Mouse (Mus musculus) embryonic facial prominence, embryonic 15.5 days (tissue): ENCODE data around the gene Srcap. TPM values are rescaled to one million over a fixed set of nuclear protein-coding genes. Genes with fewer than 3 reads are reported as not detected.

ENCODE experiments used
- ATAC-seq: fragments of 200-750 bp; cut with Nextera tagmentation; 2 replicates; pipeline ENCODE4 v1.8.0; 2017; ENCODE audit warnings: low read depth, moderate TSS enrichment; ENCODE audit not compliant: insufficient number of reproducible peaks, low FRiP score, low TSS enrichment
- H3K27ac ChIP-seq: fragments of 300-500 bp; sonication (generic); replicated peaks from 2 replicates; pipeline ENCODE4 v1.5.1; 2015; ENCODE audit warnings: mild to moderate bottlenecking, inconsistent platforms
- H3K27me3 ChIP-seq: fragments of 300-500 bp; sonication (generic); 2 replicates; pipeline ENCODE4 v1.6.1; 2015; ENCODE audit warnings: inconsistent platforms
- H3K36me3 ChIP-seq: fragments of 300-500 bp; sonication (generic); 2 replicates; pipeline ENCODE4 v1.6.1; 2015; ENCODE audit warnings: mild to moderate bottlenecking, inconsistent platforms
- H3K4me1 ChIP-seq: fragments of 300-500 bp; sonication (generic); 2 replicates; pipeline ENCODE4 v1.6.1; 2015; ENCODE audit warnings: inconsistent platforms
- H3K4me2 ChIP-seq: fragments of 300-500 bp; sonication (generic); replicated peaks from 2 replicates; pipeline ENCODE4 v1.6.1; 2015; ENCODE audit warnings: mild to moderate bottlenecking, inconsistent platforms
- H3K4me3 ChIP-seq: fragments of 300-500 bp; sonication (generic); replicated peaks from 2 replicates; pipeline ENCODE4 v1.5.1; 2015; ENCODE audit warnings: mild to moderate bottlenecking, inconsistent platforms
- H3K9ac ChIP-seq: fragments of 300-500 bp; sonication (generic); 2 replicates; pipeline ENCODE4 v1.6.1; 2015; ENCODE audit warnings: inconsistent platforms
- H3K9me3 ChIP-seq: fragments of 300-500 bp; sonication (generic); replicated peaks from 2 replicates; pipeline ENCODE4 v1.6.1; 2016; ENCODE audit warnings: inconsistent platforms
- WGBS: fragments of 180-500 bp; shearing (Covaris S2); methylation state at CpG from one replicate; pipeline ENCODE4 v1.1.7; 2015; 5-methylcytosine and 5-hydroxymethylcytosine counted together
- polyA plus RNA-seq: library from polyadenylated mRNA; unstranded; fragments of >200 nt; fragmentation: Nextera tagmentation; extraction: Ambion mirVana; gene quantifications from 2 replicates; pipeline ENCODE4 v1.2.1, GENCODE M21; 2015

The Srcap gene
- polyA plus RNA-seq, 1 experiment from 2014 or later: 52.4 TPM

- no peak overlapping the region for H3K27ac ChIP-seq
- no peaks in the 10 kb centered on the region for H3K27me3 ChIP-seq
- peaks cover 10% of the 10 kb centered on the region for H3K4me1 ChIP-seq
- H3K36me3 ChIP-seq: peaks cover 59% of the 10 kb centered on the region
- no peaks in the 10 kb centered on the region for H3K9me3 ChIP-seq
- no peak overlapping the region for H3K4me2 ChIP-seq
- no peak for ATAC-seq
- no peak overlapping the region for H3K9ac ChIP-seq
- no peak overlapping the region for H3K4me3 ChIP-seq
- WGBS: 94% methylated on average over 6 of the region's 6 CpGs
Observed at GRCm38 (mm10) chr7:127583260-127583659, 71.5 kb downstream of the Srcap start.

- H3K9me3 ChIP-seq: no peaks in the 10 kb centered on the region
- H3K27me3 ChIP-seq: no peaks in the 10 kb centered on the region
- no peak for ATAC-seq
- peaks cover 47% of the 10 kb centered on the region for H3K36me3 ChIP-seq
- no peak overlapping the region for H3K4me2 ChIP-seq
- no peak overlapping the region for H3K9ac ChIP-seq
- no peak overlapping the region for H3K27ac ChIP-seq
- H3K4me1 ChIP-seq: peaks cover 19% of the 10 kb centered on the region
- WGBS: 84% methylated on average over 7 of the region's 7 CpGs
- no peak overlapping the region for H3K4me3 ChIP-seq
Observed at GRCm38 (mm10) chr7:127585031-127585430, 73.2 kb downstream of the Srcap start.

- WGBS: 93% methylated on average over 6 of the region's 6 CpGs
- Histone ChIP-seq H3K4me1 (peaks cover 19% of the 10 kb centered on the region), H3K36me3 (peaks cover 47% of the 10 kb centered on the region), H3K9me3 (no peaks in the 10 kb centered on the region), H3K27me3 (no peaks in the 10 kb centered on the region), H3K4me2 (no peak overlapping the region), H3K4me3 (no peak overlapping the region), H3K27ac (no peak overlapping the region), H3K9ac (no peak overlapping the region)
- no peak for ATAC-seq
Observed at GRCm38 (mm10) chr7:127586149-127586548, 74.4 kb downstream of the Srcap start.

GRCm38 (mm10) chr7:127587196-127587595 lies 75.4 kb downstream of the Srcap start:
- Histone ChIP-seq H3K9ac (no peak overlapping the region), H3K4me1 (peaks cover 19% of the 10 kb centered on the region), H3K4me3 (peak overlapping the region; percentile 95), H3K36me3 (peaks cover 48% of the 10 kb centered on the region), H3K27me3 (no peaks in the 10 kb centered on the region), H3K9me3 (no peaks in the 10 kb centered on the region), H3K4me2 (peak overlapping the region; percentile 94), H3K27ac (no peak overlapping the region)
- 63% methylated on average over 5 of the region's 5 CpGs for WGBS
- ATAC-seq: no peak

- peak; percentile 97 for ATAC-seq
- Histone ChIP-seq H3K4me2 (peak within 1 kb of the TSS; percentile 94), H3K36me3 (peaks cover 48% of the 10 kb centered on the region), H3K27ac (peak within 1 kb of the TSS; percentile 87), H3K27me3 (no peaks in the 10 kb centered on the region), H3K4me3 (peak within 1 kb of the TSS; percentile 95), H3K4me1 (peaks cover 19% of the 10 kb centered on the region), H3K9ac (peak within 1 kb of the TSS; percentile 90), H3K9me3 (no peaks in the 10 kb centered on the region)
- under 1% methylated on average over 50 of the region's 50 CpGs for WGBS
Observed at GRCm38 (mm10) chr7:127588011-127588871, 76.5 kb downstream of the Srcap start, which contains the start of the genes Ccdc189 and Rnf40. Gene Ccdc189, minus strand, starts transcription at chr7:127588595. Gene Rnf40, plus strand, starts transcription at chr7:127588767.

- peak; percentile 0; the same call in 1 of the 2 replicates for ATAC-seq
- WGBS: 4% methylated on average over 29 of the region's 29 CpGs
- no peaks in the 10 kb centered on the region for H3K27me3 ChIP-seq
- H3K27ac ChIP-seq: peak overlapping the region; percentile 87; the same call in 1 of the 2 replicates
- H3K9me3 ChIP-seq: no peaks in the 10 kb centered on the region
- H3K4me1 ChIP-seq: peaks cover 19% of the 10 kb centered on the region
- peak overlapping the region; percentile 94 for H3K4me2 ChIP-seq
- H3K9ac ChIP-seq: peak overlapping the region; percentile 90
- peak overlapping the region; percentile 95 for H3K4me3 ChIP-seq
- H3K36me3 ChIP-seq: peaks cover 48% of the 10 kb centered on the region
Observed at GRCm38 (mm10) chr7:127588901-127589300, 77.1 kb downstream of the Srcap start.

GRCm38 (mm10) chr7:127589637-127590036 lies 77.9 kb downstream of the Srcap start:
- Histone ChIP-seq H3K27me3 (no peaks in the 10 kb centered on the region), H3K4me2 (peak overlapping the region; percentile 94), H3K36me3 (peaks cover 50% of the 10 kb centered on the region), H3K9ac (0 out of 2 replicates have a peak overlapping the region, but pooled peaks have one; percentile 90), H3K4me3 (peak overlapping the region; percentile 95), H3K27ac (no peak overlapping the region), H3K4me1 (peaks cover 19% of the 10 kb centered on the region), H3K9me3 (no peaks in the 10 kb centered on the region)
- no peak for ATAC-seq
- WGBS: 84% methylated on average over 9 of the region's 9 CpGs

GRCm38 (mm10) chr7:127591108-127591507 lies 79.3 kb downstream of the Srcap start:
- H3K9ac ChIP-seq: no peak overlapping the region
- no peak overlapping the region for H3K27ac ChIP-seq
- no peak overlapping the region for H3K4me3 ChIP-seq
- ATAC-seq: no peak
- H3K4me1 ChIP-seq: peaks cover 19% of the 10 kb centered on the region
- no peak overlapping the region for H3K4me2 ChIP-seq
- no peaks in the 10 kb centered on the region for H3K27me3 ChIP-seq
- H3K9me3 ChIP-seq: no peaks in the 10 kb centered on the region
- WGBS: 92% methylated on average over 10 of the region's 10 CpGs
- H3K36me3 ChIP-seq: peaks cover 64% of the 10 kb centered on the region

GRCm38 (mm10) chr7:127592575-127592974 lies 80.8 kb downstream of the Srcap start:
- Histone ChIP-seq H3K9me3 (no peaks in the 10 kb centered on the region), H3K4me2 (no peak overlapping the region), H3K27me3 (no peaks in the 10 kb centered on the region), H3K36me3 (peaks cover 79% of the 10 kb centered on the region), H3K4me1 (peaks cover 12% of the 10 kb centered on the region), H3K4me3 (no peak overlapping the region), H3K9ac (no peak overlapping the region), H3K27ac (no peak overlapping the region)
- no peak for ATAC-seq
- WGBS: 87% methylated on average over 14 of the region's 14 CpGs

- no peak overlapping the region for H3K4me2 ChIP-seq
- H3K9ac ChIP-seq: no peak overlapping the region
- H3K36me3 ChIP-seq: peaks cover 100% of the 10 kb centered on the region
- H3K27me3 ChIP-seq: no peaks in the 10 kb centered on the region
- WGBS: 95% methylated on average over 17 of the region's 17 CpGs
- no peak overlapping the region for H3K27ac ChIP-seq
- no peaks in the 10 kb centered on the region for H3K4me1 ChIP-seq
- no peak overlapping the region for H3K4me3 ChIP-seq
- ATAC-seq: no peak
- no peaks in the 10 kb centered on the region for H3K9me3 ChIP-seq
Observed at GRCm38 (mm10) chr7:127596747-127597146, 85.0 kb downstream of the Srcap start.

GRCm38 (mm10) chr7:127600612-127601011 lies 88.8 kb downstream of the Srcap start:
- Histone ChIP-seq H3K4me3 (no peak overlapping the region), H3K27me3 (no peaks in the 10 kb centered on the region), H3K9me3 (no peaks in the 10 kb centered on the region), H3K9ac (no peak overlapping the region), H3K4me2 (no peak overlapping the region), H3K36me3 (peaks cover 94% of the 10 kb centered on the region), H3K27ac (no peak overlapping the region), H3K4me1 (no peaks in the 10 kb centered on the region)
- 95% methylated on average over 7 of the region's 7 CpGs for WGBS
- ATAC-seq: no peak
